Mouse (Mus musculus) embryonic facial prominence, embryonic 13.5 days (tissue): Measurements from ENCODE around the gene Casp7. TPM values are rescaled to one million over a fixed set of nuclear protein-coding genes. Genes with fewer than 3 reads are reported as not detected.

Experiments
- ATAC-seq: fragments of 200-750 bp; cut with Nextera tagmentation; 2 replicates; pipeline ENCODE4 v1.8.0; 2017; ENCODE audit warnings: low read depth; ENCODE audit not compliant: insufficient number of reproducible peaks, insufficient read depth, low FRiP score, low TSS enrichment
- H3K27ac ChIP-seq: fragments of 300-500 bp; sonication (generic); 2 replicates; pipeline ENCODE4 v1.5.1; 2015; ENCODE audit warnings: moderate library complexity, mild to moderate bottlenecking, inconsistent platforms
- H3K27me3 ChIP-seq: fragments of 300-500 bp; sonication (generic); 2 replicates; pipeline ENCODE4 v1.6.1; 2015; ENCODE audit warnings: mild to moderate bottlenecking, inconsistent platforms
- H3K36me3 ChIP-seq: fragments of 300-500 bp; sonication (generic); 2 replicates; pipeline ENCODE4 v1.6.1; 2015; ENCODE audit warnings: mild to moderate bottlenecking, inconsistent platforms
- H3K4me1 ChIP-seq: fragments of 300-500 bp; sonication (generic); 2 replicates; pipeline ENCODE4 v1.6.1; 2015; ENCODE audit warnings: inconsistent platforms
- H3K4me2 ChIP-seq: fragments of 300-500 bp; sonication (generic); 2 replicates; pipeline ENCODE4 v1.6.1; 2015; ENCODE audit warnings: moderate library complexity, mild to moderate bottlenecking, inconsistent platforms
- H3K4me3 ChIP-seq: fragments of 300-500 bp; sonication (generic); 2 replicates; pipeline ENCODE4 v1.5.1; 2015; ENCODE audit warnings: mild to moderate bottlenecking, inconsistent platforms
- H3K9ac ChIP-seq: fragments of 300-500 bp; sonication (generic); 2 replicates; pipeline ENCODE4 v1.6.1; 2015; ENCODE audit warnings: mild to moderate bottlenecking, inconsistent platforms
- H3K9me3 ChIP-seq: fragments of 300-500 bp; sonication (generic); 2 replicates; pipeline ENCODE4 v1.6.1; 2016; ENCODE audit warnings: inconsistent platforms
- WGBS: fragments of 180-500 bp; shearing (Covaris S2); methylation state at CpG from one replicate; pipeline ENCODE4 v1.1.7; 2015; ENCODE audit warnings: mixed read lengths; 5-methylcytosine and 5-hydroxymethylcytosine counted together
- polyA plus RNA-seq: library from polyadenylated mRNA; unstranded; fragments of >200 nt; fragmentation: Nextera tagmentation; extraction: Ambion mirVana; gene quantifications from 2 replicates; pipeline ENCODE4 v1.2.1, GENCODE M21; 2015

Gene Casp7
- polyA plus RNA-seq, 1 experiment from 2014 or later, result 29.6 TPM

- Histone ChIP-seq H3K4me1 (no peaks in the 10 kb centered on the region), H3K36me3 (no peaks in the 10 kb centered on the region), H3K9ac (no peak overlapping the region), H3K27ac (no peak overlapping the region), H3K27me3 (no peaks in the 10 kb centered on the region), H3K4me2 (no peak overlapping the region), H3K4me3 (no peak overlapping the region), H3K9me3 (no peaks in the 10 kb centered on the region)
- WGBS, result 81% methylated on average over 7 of the region's 7 CpGs
- no peak for ATAC-seq
These were observed 29.2 kb upstream of the Casp7 start for GRCm38 (mm10) chr19:56367778-56368177.

DNA sequence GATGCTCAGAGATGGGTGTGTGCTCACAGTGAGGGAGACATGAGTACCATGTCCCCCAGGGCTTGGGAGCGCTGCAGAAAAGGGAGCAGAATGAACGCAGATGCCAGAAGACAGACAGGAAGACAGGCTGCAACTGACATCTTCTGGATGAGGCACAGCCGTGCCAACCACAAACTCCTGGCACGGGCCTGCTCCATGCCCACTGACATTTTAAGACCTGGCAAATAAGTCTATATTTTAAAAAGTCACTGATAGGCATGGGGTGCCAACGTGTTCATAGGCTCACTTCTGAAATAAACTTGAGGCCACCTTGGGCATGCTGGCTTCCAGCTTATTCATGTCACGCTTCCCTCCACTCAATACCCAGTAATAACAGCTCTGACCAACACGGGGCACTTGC, 28.0 kb upstream of the Casp7 start:
- Histone ChIP-seq H3K27me3 (no peaks in the 10 kb centered on the region), H3K27ac (no peak overlapping the region), H3K4me2 (no peak overlapping the region), H3K4me1 (no peaks in the 10 kb centered on the region), H3K9me3 (no peaks in the 10 kb centered on the region), H3K4me3 (no peak overlapping the region), H3K36me3 (no peaks in the 10 kb centered on the region), H3K9ac (no peak overlapping the region)
- WGBS, result 87% methylated on average over 7 of the region's 7 CpGs
- no peak for ATAC-seq

GRCm38 (mm10) chr19:56370389-56371150, 26.4 kb upstream of the Casp7 start:
- no peaks in the 10 kb centered on the region for H3K4me1 ChIP-seq
- no peak overlapping the region for H3K4me2 ChIP-seq
- no peaks in the 10 kb centered on the region for H3K9me3 ChIP-seq
- no peaks in the 10 kb centered on the region for H3K27me3 ChIP-seq
- no peak overlapping the region for H3K27ac ChIP-seq
- H3K9ac ChIP-seq, result no peak overlapping the region
- no peak overlapping the region for H3K4me3 ChIP-seq
- no peak for ATAC-seq
- H3K36me3 ChIP-seq, result no peaks in the 10 kb centered on the region
- WGBS, result 91% methylated on average over 6 of the region's 6 CpGs

DNA sequence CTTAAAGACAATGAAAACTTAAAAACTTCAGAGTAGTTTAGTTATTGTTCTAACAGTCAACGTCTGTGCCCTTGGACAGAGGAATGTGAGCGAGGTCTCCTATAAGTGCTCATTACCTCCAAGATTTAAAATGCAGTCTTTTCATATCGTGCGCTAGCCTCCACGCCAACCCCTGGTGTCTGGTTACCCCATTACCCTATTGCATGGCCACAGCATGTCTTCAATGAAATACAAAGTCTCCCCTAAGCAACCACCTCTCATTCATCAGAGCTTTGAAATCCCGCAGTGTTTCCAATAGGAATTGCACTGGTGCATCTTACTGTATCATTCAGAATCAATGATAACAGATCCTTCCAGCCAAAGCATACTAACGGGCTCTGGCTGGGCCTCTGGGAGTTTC, 24.7 kb upstream of the Casp7 start:
- H3K4me2 ChIP-seq, result no peak overlapping the region
- H3K27ac ChIP-seq, result no peak overlapping the region
- H3K4me1 ChIP-seq, result no peaks in the 10 kb centered on the region
- H3K4me3 ChIP-seq, result no peak overlapping the region
- no peak for ATAC-seq
- H3K9ac ChIP-seq, result no peak overlapping the region
- no peaks in the 10 kb centered on the region for H3K9me3 ChIP-seq
- WGBS, result 41% methylated on average over 7 of the region's 7 CpGs
- H3K36me3 ChIP-seq, result no peaks in the 10 kb centered on the region
- H3K27me3 ChIP-seq, result no peaks in the 10 kb centered on the region

DNA sequence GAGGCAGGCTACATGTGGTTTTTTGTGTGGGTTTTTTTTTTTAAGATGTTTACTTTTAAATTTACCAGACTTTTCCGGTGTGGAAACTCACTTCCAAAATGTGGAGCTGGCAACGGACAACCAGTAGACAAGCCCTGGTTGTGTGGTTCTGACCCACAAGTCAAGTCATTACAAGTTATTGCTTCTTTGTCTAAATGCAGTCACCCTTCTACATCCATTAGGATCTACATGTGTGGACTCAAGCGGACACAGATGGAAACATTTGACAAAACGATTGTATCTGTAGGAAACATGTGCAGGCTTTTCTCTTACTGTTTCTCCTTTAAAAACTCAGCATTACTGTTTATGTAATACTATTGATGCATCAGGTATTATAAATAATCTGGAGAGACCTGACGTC, 23.7 kb upstream of the Casp7 start:
- H3K9me3 ChIP-seq, result no peaks in the 10 kb centered on the region
- H3K4me1 ChIP-seq, result no peaks in the 10 kb centered on the region
- H3K4me3 ChIP-seq, result no peak overlapping the region
- no peak overlapping the region for H3K9ac ChIP-seq
- no peaks in the 10 kb centered on the region for H3K36me3 ChIP-seq
- no peak for ATAC-seq
- H3K27ac ChIP-seq, result no peak overlapping the region
- no peaks in the 10 kb centered on the region for H3K27me3 ChIP-seq
- 72% methylated on average over 5 of the region's 5 CpGs for WGBS
- H3K4me2 ChIP-seq, result no peak overlapping the region

DNA sequence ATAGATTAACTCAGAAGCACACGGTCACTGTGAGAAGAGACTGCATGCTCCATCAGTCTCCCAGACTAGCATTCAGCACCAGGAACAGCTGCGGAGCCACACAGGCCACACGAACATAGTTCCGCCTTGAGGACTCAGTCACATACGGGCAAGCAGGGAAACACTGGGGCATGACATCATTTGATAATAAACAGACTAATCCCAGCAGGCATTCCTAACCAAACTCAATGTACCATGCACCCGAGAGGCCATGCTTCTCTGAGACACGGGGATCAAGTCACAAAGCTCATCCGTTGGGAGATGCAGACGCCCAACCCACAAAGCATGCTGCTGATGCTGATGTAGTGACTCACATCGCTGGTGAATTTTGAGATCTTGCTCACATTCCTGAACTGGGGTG, 22.9 kb upstream of the Casp7 start:
- WGBS, result 45% methylated on average over 10 of the region's 10 CpGs
- Histone ChIP-seq H3K36me3 (no peaks in the 10 kb centered on the region), H3K9me3 (no peaks in the 10 kb centered on the region), H3K27ac (no peak overlapping the region), H3K9ac (no peak overlapping the region), H3K4me1 (no peaks in the 10 kb centered on the region), H3K4me2 (no peak overlapping the region), H3K27me3 (no peaks in the 10 kb centered on the region), H3K4me3 (no peak overlapping the region)
- ATAC-seq, result no peak

DNA sequence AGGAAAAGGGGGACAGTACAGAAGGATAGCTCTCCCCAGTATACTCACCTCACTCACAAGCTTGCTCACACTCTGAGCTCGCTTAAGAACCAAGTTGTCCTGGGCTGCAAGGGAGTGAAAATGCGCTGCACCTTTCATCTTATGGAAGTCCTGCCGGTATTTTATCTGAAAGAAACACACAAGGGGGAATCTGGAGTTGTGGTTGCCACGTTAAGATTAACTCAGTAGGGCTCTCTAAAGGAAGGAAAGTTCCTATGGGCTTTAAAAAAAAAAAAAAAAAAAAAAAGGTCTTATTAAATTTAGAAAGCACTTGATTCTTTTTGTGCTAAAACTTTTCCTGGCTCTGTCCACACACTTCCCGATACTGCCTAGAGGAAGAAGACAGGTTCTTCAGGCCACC, 18.9 kb upstream of the Casp7 start:
- WGBS, result 87% methylated on average over 5 of the region's 5 CpGs
- Histone ChIP-seq H3K4me1 (no peaks in the 10 kb centered on the region), H3K9ac (no peak overlapping the region), H3K36me3 (no peaks in the 10 kb centered on the region), H3K4me3 (no peak overlapping the region), H3K4me2 (no peak overlapping the region), H3K27ac (no peak overlapping the region), H3K9me3 (no peaks in the 10 kb centered on the region), H3K27me3 (no peaks in the 10 kb centered on the region)
- no peak for ATAC-seq

DNA sequence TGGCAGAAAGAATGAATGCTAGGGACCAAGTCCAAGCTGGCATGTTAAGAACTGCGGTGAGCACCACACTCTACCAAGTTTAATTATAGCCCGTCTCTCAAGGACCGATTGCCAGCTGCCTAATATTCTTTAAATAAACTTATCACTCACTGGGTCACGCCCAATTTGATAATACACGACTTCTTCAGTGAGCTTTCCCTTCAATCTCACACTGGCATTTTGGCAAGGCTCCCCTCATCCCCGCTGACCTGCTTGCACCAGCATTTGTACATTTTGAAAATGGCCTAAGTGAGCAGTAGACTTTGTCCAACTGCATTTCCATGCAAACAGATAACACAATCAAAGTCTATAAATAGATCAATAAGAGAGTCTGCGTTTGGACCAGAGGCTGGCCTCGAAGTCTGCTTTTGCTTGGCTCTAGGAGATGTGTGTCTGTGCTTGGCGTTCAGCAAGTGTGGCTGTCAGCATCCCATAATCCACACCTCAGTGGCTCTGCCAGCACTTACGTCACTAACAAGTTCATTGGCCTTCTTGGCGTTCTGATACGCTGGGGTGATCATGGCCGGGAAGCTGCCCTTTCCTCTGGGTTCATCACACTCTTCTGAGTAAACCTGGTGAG, 18.3 kb upstream of the Casp7 start:
- Histone ChIP-seq H3K4me2 (no peak overlapping the region), H3K27ac (no peak overlapping the region), H3K9ac (no peak overlapping the region), H3K4me3 (no peak overlapping the region), H3K4me1 (no peaks in the 10 kb centered on the region), H3K9me3 (no peaks in the 10 kb centered on the region), H3K36me3 (no peaks in the 10 kb centered on the region), H3K27me3 (no peaks in the 10 kb centered on the region)
- 83% methylated on average over 13 of the region's 13 CpGs for whole genome bisulfite sequencing
- ATAC-seq, result no peak

DNA sequence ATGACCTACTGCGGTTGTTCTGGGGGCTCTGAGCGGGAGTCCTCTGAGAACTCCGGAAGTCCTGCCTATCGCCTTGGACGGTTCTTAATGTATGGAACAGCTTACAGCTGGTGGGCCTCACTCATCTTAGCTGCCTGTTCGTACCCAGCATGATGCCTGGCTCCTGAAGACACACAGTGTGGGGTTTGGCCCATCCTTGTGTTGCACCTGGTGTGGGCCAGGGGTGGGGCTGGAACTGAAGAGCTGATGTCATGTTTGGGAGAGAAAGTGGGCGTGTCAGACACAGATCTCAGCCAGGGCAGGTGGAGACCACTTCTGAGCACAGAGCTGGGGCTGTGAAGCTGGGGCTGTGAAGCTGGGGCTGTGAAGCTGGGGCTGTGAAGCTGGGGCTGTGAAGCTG, 16.6 kb upstream of the Casp7 start:
- H3K36me3 ChIP-seq, result no peaks in the 10 kb centered on the region
- no peak overlapping the region for H3K27ac ChIP-seq
- H3K9ac ChIP-seq, result no peak overlapping the region
- H3K9me3 ChIP-seq, result no peaks in the 10 kb centered on the region
- no peaks in the 10 kb centered on the region for H3K4me1 ChIP-seq
- H3K4me3 ChIP-seq, result no peak overlapping the region
- ATAC-seq, result no peak
- 83% methylated on average over 7 of the region's 7 CpGs for WGBS
- H3K4me2 ChIP-seq, result no peak overlapping the region
- no peaks in the 10 kb centered on the region for H3K27me3 ChIP-seq

GRCm38 (mm10) chr19:56381407-56381806, 15.5 kb upstream of the Casp7 start:
- no peak overlapping the region for H3K9ac ChIP-seq
- 92% methylated on average over 10 of the region's 10 CpGs for WGBS
- no peaks in the 10 kb centered on the region for H3K36me3 ChIP-seq
- H3K4me1 ChIP-seq, result no peaks in the 10 kb centered on the region
- H3K27ac ChIP-seq, result no peak overlapping the region
- H3K4me2 ChIP-seq, result no peak overlapping the region
- no peak for ATAC-seq
- no peak overlapping the region for H3K4me3 ChIP-seq
- H3K9me3 ChIP-seq, result no peaks in the 10 kb centered on the region
- H3K27me3 ChIP-seq, result no peaks in the 10 kb centered on the region

- Histone ChIP-seq H3K4me2 (no peak overlapping the region), H3K4me1 (no peaks in the 10 kb centered on the region), H3K27ac (no peak overlapping the region), H3K27me3 (no peaks in the 10 kb centered on the region), H3K4me3 (no peak overlapping the region), H3K9me3 (no peaks in the 10 kb centered on the region), H3K9ac (no peak overlapping the region), H3K36me3 (no peaks in the 10 kb centered on the region)
- no peak for ATAC-seq
- 90% methylated on average over 5 of the region's 5 CpGs for WGBS
These were observed 11.4 kb upstream of the Casp7 start for GRCm38 (mm10) chr19:56385546-56385945.

- WGBS, result 91% methylated on average over 10 of the region's 10 CpGs
- H3K9ac ChIP-seq, result no peak overlapping the region
- no peak overlapping the region for H3K27ac ChIP-seq
These were observed 10.8 kb upstream of the Casp7 start for GRCm38 (mm10) chr19:56386095-56386494.

More at GRCm38 (mm10) chr19:56386095-56386494, 10.8 kb upstream of the Casp7 start:
- H3K4me2 ChIP-seq, result no peak overlapping the region
- ATAC-seq, result no peak
- H3K9me3 ChIP-seq, result no peaks in the 10 kb centered on the region
- H3K4me3 ChIP-seq, result no peak overlapping the region
- H3K36me3 ChIP-seq, result no peaks in the 10 kb centered on the region
- no peaks in the 10 kb centered on the region for H3K27me3 ChIP-seq
- no peaks in the 10 kb centered on the region for H3K4me1 ChIP-seq
